Mouse (Mus musculus) heart, adult 10 weeks (tissue): ENCODE data around the gene Ccdc97. TPM values are rescaled to one million over a fixed set of nuclear protein-coding genes. Genes with fewer than 3 reads are reported as not detected.

Experiments
- polyA plus RNA-seq: library from polyadenylated mRNA; stranded (reverse); fragments of 350-450 nt; fragmentation: Illumina TruSeq; extraction: RNeasy Lipid Tissue Mini Kit (QIAGEN cat#74804); gene quantifications from one replicate; pipeline ENCODE4 v1.2.3, GENCODE M21; 2014; ENCODE audit warnings: low read depth, low replicate concordance

Ccdc97 gene
- polyA plus RNA-seq = 41.6 TPM

GRCm38 (mm10) chr7:25718788-25719417 lies at the start of gene Ccdc97:
Gene Ccdc97 (minus strand): TSS chr7:25719088.

GRCm38 (mm10) chr7:25754738-25755467 lies 36.0 kb upstream of the Ccdc97 start, which contains the start of gene Hnrnpul1:
Gene Hnrnpul1 (minus strand): TSS chr7:25754757.

GRCm38 (mm10) chr7:25686680-25687531 lies 32.0 kb downstream of the Ccdc97 start, which contains the start of gene Tgfb1:
Gene Tgfb1 (plus strand): TSS chr7:25687002.

DNA sequence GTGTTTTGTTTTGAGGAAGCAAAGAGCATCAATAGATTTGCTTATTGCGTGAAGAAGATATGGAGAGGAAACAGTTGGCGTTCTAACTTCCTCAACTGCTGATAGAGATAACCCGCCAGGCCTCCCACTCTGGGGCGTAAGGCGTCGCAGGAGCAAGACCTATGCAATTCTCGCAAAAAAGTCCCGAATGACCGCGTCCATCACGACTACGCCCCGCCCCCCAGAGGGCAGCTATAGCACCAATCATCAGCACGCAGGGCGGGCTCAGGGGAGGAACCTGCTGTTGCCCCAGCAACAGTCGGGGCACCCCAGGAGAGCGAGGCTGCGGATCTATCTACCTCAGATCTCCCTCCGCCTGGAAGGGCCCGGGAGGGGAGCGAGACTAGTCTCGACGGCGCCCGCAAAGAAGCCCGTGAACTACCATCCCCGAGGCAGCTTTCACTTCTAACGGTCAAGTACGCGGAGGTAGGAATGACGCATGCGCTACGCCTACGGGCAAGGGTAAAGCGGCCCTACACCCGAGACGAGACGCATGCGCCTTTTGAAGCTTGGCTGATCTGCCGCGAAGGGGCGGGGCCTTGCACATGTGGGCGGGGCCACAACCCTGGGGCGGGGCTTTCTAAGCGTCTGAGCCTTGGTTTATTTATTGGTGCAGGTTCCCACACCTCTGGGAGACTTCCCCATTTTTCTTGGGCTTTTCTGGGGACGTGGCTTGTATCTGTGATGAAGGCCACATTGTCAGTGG lies 38.2 kb downstream of the Ccdc97 start, which contains the start of gene B9d2:
Gene B9d2 (plus strand): TSS at position 267 of the 745 bp plus-strand sequence.

GRCm38 (mm10) chr7:25674719-25675300 lies 44.1 kb downstream of the Ccdc97 start, which contains the start of gene Tmem91:
Gene Tmem91 (minus strand): TSS chr7:25675166.

Other genes with a start within 250 kb of the Ccdc97 start
- gene Ceacam1, start 241.5 kb downstream of the Ccdc97 start, polyA plus RNA-seq = 17.6 TPM
- 0.58 TPM for gene Ceacam2, start 179.2 kb downstream of the Ccdc97 start, polyA plus RNA-seq
- not detected for gene Erich4, start 103.2 kb downstream of the Ccdc97 start, polyA plus RNA-seq
- 79.6 TPM for gene Dmac2, start 99.7 kb downstream of the Ccdc97 start, polyA plus RNA-seq
- gene B3gnt8, start 92.4 kb downstream of the Ccdc97 start, polyA plus RNA-seq = 3.3 TPM
- 283 TPM for gene Bckdha, start 60.1 kb downstream of the Ccdc97 start, polyA plus RNA-seq
- gene Exosc5, start 59.9 kb downstream of the Ccdc97 start, polyA plus RNA-seq = 14.5 TPM
- not detected for gene Tmem91, start 43.9 kb downstream of the Ccdc97 start, polyA plus RNA-seq
- gene B9d2, start 38.3 kb downstream of the Ccdc97 start, polyA plus RNA-seq = 19.8 TPM
- 14.2 TPM for gene Tgfb1, start 32.1 kb downstream of the Ccdc97 start, polyA plus RNA-seq
- gene Hnrnpul1, start 35.7 kb upstream of the Ccdc97 start, polyA plus RNA-seq = 43.9 TPM
- 58.4 TPM for gene Axl, start 69.6 kb upstream of the Ccdc97 start, polyA plus RNA-seq
- 4.8 TPM for gene Cyp2s1, start 97.8 kb upstream of the Ccdc97 start, polyA plus RNA-seq
- gene Cyp2b10, start 178.5 kb upstream of the Ccdc97 start, polyA plus RNA-seq = 0.92 TPM